Mouse (Mus musculus) liver, embryonic 14 days (tissue): ENCODE results near the gene Ceacam20. TPM values are rescaled to one million over a fixed set of nuclear protein-coding genes. Genes with fewer than 3 reads are reported as not detected.

Source experiments
- polyA plus RNA-seq: library from polyadenylated mRNA; depleted of rRNA; stranded (reverse); fragments of >200 nt; gene quantifications from 2 replicates; pipeline ENCODE4 v1.2.3, GENCODE M21; 2012; rRNA removed

Gene Ceacam20
- not detected in 2 replicates for polyA plus RNA-seq

DNA sequence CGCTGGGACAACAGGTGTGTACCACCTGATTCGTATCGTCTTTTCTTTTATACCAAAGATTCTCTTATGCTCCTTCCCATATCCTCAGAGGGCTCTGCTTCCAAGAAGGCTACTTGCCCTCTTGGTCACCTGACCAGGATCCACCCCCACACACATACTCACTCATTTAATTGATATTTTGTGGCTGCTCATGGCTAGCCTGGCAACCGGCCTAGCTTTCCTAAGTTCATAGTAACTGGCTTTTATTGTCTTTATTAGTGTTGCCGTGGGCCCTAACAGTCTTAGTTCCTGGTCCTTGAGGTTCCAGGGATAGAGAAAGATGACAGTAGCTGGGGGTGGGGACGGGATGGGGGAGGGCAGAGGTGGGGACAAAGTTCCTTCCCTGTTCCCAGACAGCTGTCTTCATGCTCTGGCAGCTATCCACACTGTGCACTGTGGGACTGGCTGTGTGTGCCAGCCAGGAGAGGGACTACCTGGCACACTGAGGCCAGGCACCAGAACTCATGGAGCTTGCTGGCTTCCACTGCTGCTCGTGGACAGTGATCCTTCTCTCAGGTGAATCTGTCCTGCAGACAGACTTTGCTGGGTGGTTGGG lies at the start of gene Ceacam20:
Gene Ceacam20, plus strand, starts transcription at position 428 of the 595 bp plus-strand sequence.

DNA sequence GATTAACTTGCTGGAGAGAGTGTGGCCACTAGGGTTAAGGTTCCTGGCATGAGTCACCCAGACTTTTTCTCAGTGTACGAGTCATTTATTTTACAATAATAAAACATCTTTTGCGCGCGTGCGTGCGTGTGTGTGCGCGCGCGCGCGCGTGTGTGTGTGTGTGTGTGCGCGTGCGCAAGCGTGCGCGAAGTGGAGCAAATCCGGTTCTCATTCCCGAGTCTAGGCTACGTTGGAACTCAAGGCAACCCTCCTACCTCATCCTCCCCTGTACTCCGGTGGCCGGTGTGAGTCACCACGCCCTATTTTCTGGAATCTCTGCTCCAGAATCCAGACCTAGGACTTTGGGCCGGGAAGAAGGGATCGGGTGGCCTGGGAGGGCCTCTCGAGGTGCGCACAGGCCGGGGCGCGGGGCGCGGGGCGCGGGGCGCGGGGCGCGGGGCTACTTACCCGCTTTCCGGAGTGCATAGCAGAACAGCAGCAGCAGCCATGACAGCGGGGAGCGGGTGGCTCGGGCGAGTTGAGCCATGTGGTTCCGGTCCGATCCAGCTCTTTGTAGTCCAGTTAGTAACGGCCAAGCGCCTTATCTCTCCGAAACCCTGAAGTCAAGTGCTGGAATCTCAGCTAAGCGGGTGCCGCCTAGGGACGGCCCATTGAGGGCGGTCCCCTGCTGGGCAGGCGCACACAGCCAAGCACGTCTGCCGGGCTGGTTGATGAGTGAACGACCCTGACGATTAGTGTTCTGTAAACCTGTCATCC lies 44.5 kb upstream of the Ceacam20 start, which contains the start of gene Pvr:
Gene Pvr, minus strand, starts transcription at position 655 of the 756 bp plus-strand sequence.

DNA sequence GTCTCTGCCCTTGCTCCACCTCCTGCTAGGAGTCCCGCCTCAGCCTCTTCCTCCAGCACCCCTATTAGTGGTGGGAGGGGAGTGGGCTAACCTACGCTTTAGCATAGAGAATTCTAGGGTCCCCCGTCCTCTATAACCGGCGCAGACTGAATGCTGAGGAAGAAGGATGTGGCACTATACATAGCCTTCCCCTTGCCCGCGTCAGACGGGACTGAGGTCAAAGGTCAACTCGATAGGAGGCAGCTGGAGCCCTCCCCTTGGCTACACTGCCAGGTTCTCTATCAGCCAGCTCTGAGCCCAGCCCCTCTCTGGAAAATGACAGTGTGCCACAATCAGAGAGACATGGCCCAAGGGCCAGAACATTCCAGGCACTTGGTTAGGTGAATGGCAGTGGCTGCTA lies 14.6 kb upstream of the Ceacam20 start, which contains the start of gene Igsf23:
Gene Igsf23, minus strand, starts transcription at position 168 of the 400 bp plus-strand sequence.

DNA sequence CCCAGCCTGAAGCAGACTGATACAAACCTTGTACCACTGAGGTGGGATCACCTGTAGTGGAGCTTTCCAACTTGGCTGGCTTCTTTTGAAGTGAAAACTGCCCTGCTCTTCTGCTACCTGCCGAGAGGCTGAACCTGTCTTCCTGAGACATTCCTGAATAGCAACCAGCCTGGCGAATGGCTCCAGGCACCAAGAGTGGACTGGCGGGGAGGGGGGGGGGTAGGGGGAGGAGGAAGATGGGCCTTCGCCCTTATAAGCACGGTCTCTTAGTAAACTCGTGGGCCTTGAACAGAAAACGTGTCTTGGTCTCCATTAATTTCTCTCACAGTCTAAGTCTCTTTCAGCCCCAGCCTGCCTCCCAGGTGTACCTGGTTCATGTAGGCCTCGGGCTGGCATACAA lies 26.0 kb downstream of the Ceacam20 start, which contains the start of gene Nlrp9b:
Gene Nlrp9b, plus strand, starts transcription at position 301 of the 400 bp plus-strand sequence.

Other genes with a start within 250 kb of the Ceacam20 start
- gene Tomm40, start 250.0 kb upstream of the Ceacam20 start, polyA plus RNA-seq, result 46.5 and 58.9 TPM in 2 replicates
- gene Nectin2, start 214.9 kb upstream of the Ceacam20 start, polyA plus RNA-seq, result 7.6 and 8.0 TPM in 2 replicates
- 5.7 and 6.1 TPM in 2 replicates for gene Bcam, start 194.4 kb upstream of the Ceacam20 start, polyA plus RNA-seq
- 0.78 and 0.98 TPM in 2 replicates for gene Cblc, start 168.6 kb upstream of the Ceacam20 start, polyA plus RNA-seq
- gene Bcl3, start 142.6 kb upstream of the Ceacam20 start, polyA plus RNA-seq, result 2.6 TPM in 2 replicates
- 0.03 TPM in 1 of 2 replicates, not detected in the other for gene Gm19345, start 113.4 kb upstream of the Ceacam20 start, polyA plus RNA-seq
- gene Ceacam16, start 104.1 kb upstream of the Ceacam20 start, polyA plus RNA-seq, result 0.01 and 0.02 TPM in 2 replicates
- 0.01 TPM in 1 of 2 replicates, not detected in the other for gene Ceacam19, start 77.4 kb upstream of the Ceacam20 start, polyA plus RNA-seq
- gene Pvr, start 44.3 kb upstream of the Ceacam20 start, polyA plus RNA-seq, result 2.3 TPM in 2 replicates
- 0.09 and 0.12 TPM in 2 replicates for gene Igsf23, start 14.7 kb upstream of the Ceacam20 start, polyA plus RNA-seq
- not detected in 2 replicates for gene Nlrp9b, start 26.1 kb downstream of the Ceacam20 start, polyA plus RNA-seq
- gene Vmn1r91, start 134.3 kb downstream of the Ceacam20 start, polyA plus RNA-seq, result not detected in 2 replicates
- not detected in 2 replicates for gene Gm16442, start 157.2 kb downstream of the Ceacam20 start, polyA plus RNA-seq
- not detected in 2 replicates for gene Vmn1r93, start 173.7 kb downstream of the Ceacam20 start, polyA plus RNA-seq
- not detected in 2 replicates for gene Vmn1r94, start 203.0 kb downstream of the Ceacam20 start, polyA plus RNA-seq
- not detected in 2 replicates for gene Vmn1r95, start 228.3 kb downstream of the Ceacam20 start, polyA plus RNA-seq
- gene Gm6164, start 240.2 kb downstream of the Ceacam20 start, polyA plus RNA-seq, result not detected in 2 replicates